Mouse (Mus musculus) urinary bladder, adult 18-20 months (tissue): ENCODE data around the gene Tspan17.

Experiments used
- DNase-seq, 2 experiments: peaks; one replicate each; pipeline ENCODE4 v3.0.0; 2022; ENCODE audit warnings: low spot score in 2 of 2, mixed read lengths in 2 of 2

Tspan17 gene

GRCm38 (mm10) chr13:54788740-54789560 lies at the start of gene Tspan17:
Tspan17 (plus strand) TSS chr13:54789377.
- peak; percentile 96 for DNase-seq

- no peak for DNase-seq
These were observed 43.1 kb upstream of the Tspan17 start for GRCm38 (mm10) chr13:54746110-54746509.

GRCm38 (mm10) chr13:54746896-54747295 lies 42.3 kb upstream of the Tspan17 start:
- DNase-seq: no peak

- no peak for DNase-seq
These were observed 41.0 kb upstream of the Tspan17 start for GRCm38 (mm10) chr13:54748190-54748589.

- no peak for DNase-seq
These were observed 40.5 kb upstream of the Tspan17 start for GRCm38 (mm10) chr13:54748721-54749060.

- DNase-seq: no peak
These were observed 39.9 kb upstream of the Tspan17 start for GRCm38 (mm10) chr13:54749061-54749863.

GRCm38 (mm10) chr13:54749864-54750411 lies 39.2 kb upstream of the Tspan17 start, which contains the start of gene Gprin1:
Gprin1 (minus strand) TSS chr13:54749874.
- DNase-seq: no peak

- no peak for DNase-seq
These were observed 38.5 kb upstream of the Tspan17 start for GRCm38 (mm10) chr13:54750699-54751098.

GRCm38 (mm10) chr13:54752656-54753055 lies 36.5 kb upstream of the Tspan17 start:
- no peak for DNase-seq

GRCm38 (mm10) chr13:54753733-54754132 lies 35.4 kb upstream of the Tspan17 start:
- no peak for DNase-seq

- no peak for DNase-seq
These were observed 34.8 kb upstream of the Tspan17 start for GRCm38 (mm10) chr13:54754169-54755080.

GRCm38 (mm10) chr13:54755201-54755830 lies 33.9 kb upstream of the Tspan17 start:
- DNase-seq: no peak

GRCm38 (mm10) chr13:54756156-54756712 lies 32.9 kb upstream of the Tspan17 start:
- no peak for DNase-seq

GRCm38 (mm10) chr13:54757093-54757830 lies 31.9 kb upstream of the Tspan17 start:
- no peak for DNase-seq

GRCm38 (mm10) chr13:54758045-54758755 lies 31.0 kb upstream of the Tspan17 start:
- peak; percentile 46 to 49 for DNase-seq

GRCm38 (mm10) chr13:54758756-54759470 lies 30.3 kb upstream of the Tspan17 start:
- DNase-seq: no peak

GRCm38 (mm10) chr13:54759496-54759895 lies 29.7 kb upstream of the Tspan17 start:
- no peak for DNase-seq

GRCm38 (mm10) chr13:54760164-54760795 lies 28.9 kb upstream of the Tspan17 start:
- no peak for DNase-seq
